Mouse (Mus musculus) left cerebral cortex, adult 6 months (tissue): ENCODE measurements around the gene Cep128. TPM values are rescaled to one million over a fixed set of nuclear protein-coding genes. Genes with fewer than 3 reads are reported as not detected.

Experiments used
- long read RNA-seq, 2 experiments: library from polyadenylated mRNA; unstranded; transcript quantifications; one replicate each; pipeline ENCODE4 v2.0.0; 2019 to 2020
- polyA plus RNA-seq: library from polyadenylated mRNA; unstranded; fragments of <200 nt; fragmentation: Nextera tagmentation; gene quantifications from 2 replicates; pipeline ENCODE4 v1.2.3, GENCODE M21; 2021

Gene Cep128
- polyA plus RNA-seq, result 2.7 and 5.6 TPM in 2 replicates
- long read RNA-seq, experiment 1, partial matches to known transcripts, result 15 of 24 reads
- long read RNA-seq, experiment 1, other reads (novel, unspliced or antisense), result 9 of 24 reads
- long read RNA-seq, experiment 2, partial matches to known transcripts, result 4 of 7 reads
- long read RNA-seq, experiment 2, other reads (novel, unspliced or antisense), result 3 of 7 reads

DNA sequence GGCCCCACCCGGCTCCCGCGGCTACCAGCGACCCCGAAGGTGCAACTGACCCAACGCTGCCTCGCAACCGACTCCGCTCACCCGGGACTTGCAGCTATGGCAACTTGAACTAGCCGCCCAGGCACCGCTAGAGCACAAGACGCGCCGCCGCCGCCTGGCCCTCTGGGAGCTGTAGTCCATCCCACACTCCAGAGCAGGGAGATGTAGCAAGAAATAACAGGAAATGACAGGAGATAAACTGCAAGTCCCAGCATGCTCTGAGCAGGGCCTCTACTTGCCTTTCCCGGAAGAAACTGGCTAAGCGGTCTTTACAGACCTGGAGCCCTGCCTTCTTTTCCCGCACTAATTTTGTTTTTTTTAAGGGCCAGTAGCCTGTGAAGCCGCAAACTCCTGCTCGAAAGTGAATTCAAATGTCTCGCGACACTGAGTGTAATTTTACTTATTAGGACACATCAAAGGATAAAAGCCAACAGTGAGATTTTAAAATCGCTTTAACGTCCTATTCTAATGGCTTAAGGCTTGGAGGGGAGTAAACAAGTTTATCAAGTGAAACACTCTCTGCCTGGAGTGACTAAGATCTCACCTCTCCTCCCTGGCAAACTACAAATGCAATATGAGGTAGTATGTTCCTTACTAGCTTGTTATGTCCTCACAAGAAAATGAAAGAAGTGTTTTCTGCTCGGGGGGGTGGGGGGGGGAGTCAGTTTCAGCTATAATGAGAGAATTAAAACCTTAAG is at the start of gene Cep128, which contains the start of gene Tshr:
Gene Cep128, minus strand, starts transcription at position 129 of the 737 bp plus-strand sequence.
Gene Tshr, plus strand, starts transcription at position 283 of the 737 bp plus-strand sequence.

Other genes starting within 250 kb of the Cep128 start
- 0.19 and 0.32 TPM in 2 replicates for gene Tshr, start 154 bp upstream of the Cep128 start, polyA plus RNA-seq
- 13.3 and 26.3 TPM in 2 replicates for gene Gtf2a1, start 206.1 kb upstream of the Cep128 start, polyA plus RNA-seq